In the genomic region with DNA sequence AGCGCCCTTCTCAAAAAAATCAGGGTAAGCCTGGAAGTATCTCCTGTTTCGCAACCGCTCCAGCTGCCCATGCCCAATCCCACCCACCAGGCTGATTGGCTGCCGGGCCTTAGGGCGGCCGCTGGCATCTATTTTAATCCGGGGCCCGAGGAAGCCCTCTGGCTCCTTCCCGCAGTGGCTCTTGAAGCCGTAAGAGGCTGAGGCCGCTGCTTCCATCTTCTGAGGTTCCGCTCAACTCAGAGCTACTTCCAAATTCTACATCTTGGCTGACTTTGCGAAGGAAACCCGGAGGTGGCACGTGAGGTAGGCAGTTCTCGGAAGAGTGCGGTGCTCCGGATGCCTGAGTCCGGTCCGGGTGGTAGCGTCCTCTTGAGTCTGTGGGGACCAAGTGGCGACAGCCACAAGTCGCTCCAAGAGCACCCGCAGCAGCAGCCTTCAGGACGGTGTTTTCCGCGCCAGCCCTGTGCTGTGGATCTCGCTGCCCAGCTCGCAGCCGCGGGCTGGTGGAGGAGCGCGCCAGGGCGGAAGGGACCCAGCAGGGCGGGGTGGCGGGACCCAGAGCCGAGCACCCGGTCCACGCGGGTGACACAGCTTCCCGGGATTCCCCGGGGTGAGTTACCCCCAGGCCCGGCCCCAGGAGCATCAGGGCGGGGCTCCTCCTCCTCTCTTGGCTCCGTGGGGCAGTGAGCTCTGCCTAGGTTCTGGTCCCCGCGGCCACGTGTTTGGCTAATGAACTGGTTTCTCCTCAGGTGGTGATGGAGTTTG, we compare ENCODE assay signal across 8 mouse cellular contexts. TPM values are rescaled to one million over a fixed set of nuclear protein-coding genes. Genes with fewer than 3 reads are reported as not detected.
A peak's percentile ranks its signal among the peaks of the same experiment; 100 is the strongest.
DNase-seq lines count a peak whose midpoint lies in the region; ATAC-seq and TF ChIP-seq lines count a peak whose summit lies in the region.

A gene (plus strand): TSS at position 161 of the 765 bp plus-strand sequence.

- peak within 1 kb of the TSS; percentile 56 for H3K4me3 ChIP-seq in hindbrain, postnatal 0 days (ENCODE audit: low read length)
- H3K4me3 ChIP-seq in macrophage (ENCODE audit: inconsistent target), result peak within 1 kb of the TSS; percentile 72

- H3K9ac ChIP-seq in hindbrain, postnatal 0 days (replicated peaks; ENCODE audit: low read length), result peak within 1 kb of the TSS; percentile 42

- no peaks in the 10 kb centered on the region for H3K9me3 ChIP-seq in hindbrain, postnatal 0 days (ENCODE audit: low read length)

- no peaks in the 10 kb centered on the region for H3K27me3 ChIP-seq in hindbrain, postnatal 0 days (ENCODE audit: insufficient read depth, low read length)

- 0 out of 2 replicates have a peak within 1 kb of the TSS, but pooled peaks have one; percentile 4 for H3K27ac ChIP-seq in hindbrain, postnatal 0 days
- H3K27ac ChIP-seq in macrophage, result peak within 1 kb of the TSS; percentile 70

- H3K4me2 ChIP-seq in hindbrain, postnatal 0 days (ENCODE audit: low read depth, low read length), result peak within 1 kb of the TSS; percentile 89

- ATAC-seq in hindbrain, postnatal 0 days, result peak; percentile 94

- H3K4me1 ChIP-seq in hindbrain, postnatal 0 days (ENCODE audit: insufficient read depth, low read length), result no peaks in the 10 kb centered on the region

- peak; percentile 90 to 94 for DNase-seq in adrenal gland, adult (ENCODE audit: inconsistent age in 2 of 2, low spot score in 1 of 2)
- DNase-seq in embryo, embryonic 10 days (ENCODE audit: low spot score), result peak; percentile 43
- DNase-seq in gastrocnemius, postnatal 10 days, result peak; percentile 40
- DNase-seq in hindbrain, postnatal 0 days (ENCODE audit: low spot score), result peak; percentile 78
- peak; percentile 18 to 21 for DNase-seq in left cerebral cortex, adult 8-10 months (ENCODE audit: low spot score in 2 of 2)
- peak; percentile 13 for DNase-seq in retina, postnatal 7 days (ENCODE audit: low read depth, low spot score)
- DNase-seq in urinary bladder, postnatal 14 days (ENCODE audit: low spot score), result peak; percentile 47

- no peak for TF ChIP-seq CTCF in hindbrain, postnatal 0 days (IDR thresholded peaks at IDR 0.05; ENCODE audit: low read depth)

- H3K36me3 ChIP-seq in hindbrain, postnatal 0 days (ENCODE audit: insufficient read depth, low read length), result no peaks in the 10 kb centered on the region
- no peaks in the 10 kb centered on the region for H3K36me3 ChIP-seq in macrophage (ENCODE audit: inconsistent target)

- under 1% methylated on average over 48 of the region's 48 CpGs for WGBS in hindbrain, postnatal 0 days
- under 1% methylated on average over 38 of the region's 48 CpGs for WGBS in macrophage (ENCODE audit: missing documents)

- peaks cover 46% of the 10 kb centered on the region for H3K79me2 ChIP-seq in macrophage (ENCODE audit: inconsistent target)

RNA-seq across cellular contexts. Expression of the gene that starts here (rescaled TPM):
- 1 to 10 TPM in 1 of 2 experiments, under 1 TPM in 1; 0.75 to 1.2 TPM for total RNA-seq in gastrocnemius, postnatal 10 days (2021)
- total RNA-seq in hindbrain, postnatal 0 days (2014; rRNA removed), result 0.99 and 1.2 TPM in 2 replicates
- 1.4 and 1.8 TPM in 2 replicates for polyA plus RNA-seq in hindbrain, postnatal 0 days (2015; fragmentation: Nextera tagmentation; extraction: Ambion mirVana)
- 1 to 10 TPM; 2.3 to 8.7 (median 4.0) TPM for total RNA-seq in left cerebral cortex, adult 8-10 months (2022)
- 100 to 1,000 TPM in 9 of 26 experiments, 10 to 100 TPM in 17; 28.5 to 227 (median 75.3) TPM for total RNA-seq in macrophage (2018; cell fraction: chromatin; rRNA removed)
- 10 to 100 TPM in 21 of 26 experiments, 1 to 10 TPM in 5; 8.4 to 37.5 (median 23.2) TPM for total RNA-seq in macrophage (2018; cell fraction: cytosol; rRNA removed)
- 100 to 1,000 TPM in 5 of 26 experiments, 10 to 100 TPM in 21; 17.6 to 132 (median 54.1) TPM for total RNA-seq in macrophage (2018; cell fraction: nucleus; rRNA removed)
- polyA plus RNA-seq in macrophage (2018), result 26.2 to 37.3 TPM (median 28.9 TPM) in 3 replicates

Comparison
In these comparisons a context has a peak if more than half of its experiments do, and no peak if none do; other contexts are left out.
1. Peak in every context shown above with its lines: DNase-seq, ATAC-seq, H3K4me3 ChIP-seq and H3K27ac ChIP-seq.
2. DNase-seq: peak in every context shown above with its lines; median percentile 92 in adrenal gland, adult; 78 in hindbrain, postnatal 0 days; 47 in urinary bladder, postnatal 14 days; 43 in embryo, embryonic 10 days; 40 in gastrocnemius, postnatal 10 days; 20 in left cerebral cortex, adult 8-10 months; 13 in retina, postnatal 7 days.